Mouse (Mus musculus): ENCODE data around the gene Anks3. TPM values are rescaled to one million over a fixed set of nuclear protein-coding genes. Genes with fewer than 3 reads are reported as not detected.

Gene Anks3
- total and polyA plus RNA-seq, 3 experiments = 27.1 to 33.9 TPM; not detected in 1

- DNase-seq (ENCODE audit: low read depth, low spot score) = no peak
- Histone ChIP-seq H3K79me2 (ENCODE audit: control insufficient read depth, insufficient read depth, low read length, poor library complexity) (no peaks in the 10 kb centered on the region), H3K27ac (ENCODE audit: control insufficient read depth, low read depth, low read length) (no peak overlapping the region), H3K9me3 (replicated peaks; ENCODE audit: insufficient read depth, low read length) (no peaks in the 10 kb centered on the region), H3K9ac (ENCODE audit: control insufficient read depth, low read depth, low read length, poor library complexity, severe bottlenecking) (no peak overlapping the region), H3K4me1 (ENCODE audit: control insufficient read depth in 1 of 2, insufficient read depth in 2 of 2, low read length in 2 of 2) (no peaks in the 10 kb centered on the region), H3K4me3 (ENCODE audit: control insufficient read depth in 1 of 2, insufficient read depth in 1 of 2, low read depth in 2 of 2, low read length in 2 of 2) (no peak overlapping the region), H3K27me3 (ENCODE audit: control insufficient read depth in 1 of 2, insufficient read depth in 2 of 2, low read length in 2 of 2) (no peaks in the 10 kb centered on the region), H3K36me3 (ENCODE audit: control insufficient read depth in 1 of 2, insufficient read depth in 2 of 2, low read length in 2 of 2) (no peaks in the 10 kb centered on the region)
- TF ChIP-seq ELF1 (IDR thresholded peaks at IDR 0.05; ENCODE audit: low read depth, low read length) (no peak), MYB (IDR thresholded peaks at IDR 0.05; ENCODE audit: low read depth, low read length) (no peak), ZKSCAN1 (IDR thresholded peaks at IDR 0.05; ENCODE audit: low read depth, low read length) (no peak), TCF12 (IDR thresholded peaks at IDR 0.05; ENCODE audit: low read depth, low read length) (no peak), POLR2A (IDR thresholded peaks at IDR 0.05; ENCODE audit: control insufficient read depth in 1 of 2, insufficient read depth in 1 of 2, low read depth in 1 of 2, low read length in 2 of 2, poor library complexity in 1 of 2) (no peak), GABPA (IDR thresholded peaks at IDR 0.05; ENCODE audit: low read depth, low read length) (no peak), ZMIZ1 (IDR thresholded peaks at IDR 0.05; ENCODE audit: low read depth, low read length) (no peak)
These were observed 7.6 kb upstream of the Anks3 start for GRCm38 (mm10) chr16:4971626-4972025.

DNA sequence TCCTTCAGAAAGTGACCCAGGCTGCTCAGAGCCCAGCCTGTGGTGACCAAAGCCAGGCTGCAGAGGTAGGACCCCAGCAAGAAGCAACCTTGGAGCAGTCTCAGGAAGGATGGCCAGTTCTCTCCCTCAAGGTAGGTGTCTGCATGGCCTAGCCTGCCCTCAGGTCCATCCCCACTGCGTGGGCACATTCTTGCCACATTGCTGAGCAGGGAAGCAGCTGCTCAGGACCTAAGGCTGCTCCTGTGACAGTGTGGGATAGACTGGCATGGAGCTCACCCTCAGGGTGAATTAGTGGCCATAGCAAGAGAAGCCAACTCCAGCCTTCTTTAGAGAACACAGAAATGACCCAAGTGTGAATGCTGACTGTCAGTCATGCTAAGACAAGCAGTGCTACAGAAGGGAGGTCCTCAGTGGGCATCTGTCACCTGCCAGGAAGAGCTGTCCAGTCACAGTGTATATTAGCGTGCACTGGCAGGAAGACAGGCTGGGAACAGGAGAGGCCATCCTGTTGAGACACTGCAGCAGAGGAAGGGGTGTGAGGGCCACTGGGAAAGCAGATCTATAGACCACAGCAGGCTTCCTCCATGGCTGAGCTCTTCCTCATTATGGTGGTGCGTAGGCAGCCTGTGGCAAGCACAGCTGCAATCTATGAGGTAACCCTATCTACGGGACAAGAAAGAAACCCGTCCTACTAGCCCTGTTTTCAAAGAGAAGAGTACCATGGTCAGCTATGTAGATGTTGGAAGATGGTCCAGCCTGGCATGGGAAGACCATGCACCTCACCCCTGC lies 5.2 kb upstream of the Anks3 start:
- TF ChIP-seq ZC3H11A (IDR thresholded peaks at IDR 0.05; ENCODE audit: low read depth, low read length) (no peak), ZKSCAN1 (IDR thresholded peaks at IDR 0.05; ENCODE audit: low read depth, low read length) (no peak), NRF1 (IDR thresholded peaks at IDR 0.05; ENCODE audit: insufficient read depth, low read depth, low read length, poor library complexity, severe bottlenecking) (no peak), BHLHE40 (IDR thresholded peaks at IDR 0.05; ENCODE audit: borderline replicate concordance, low read depth, low read length) (no peak), EP300 (IDR thresholded peaks at IDR 0.05; ENCODE audit: low read depth in 1 of 2, low read length in 2 of 2) (no peak), ZMIZ1 (IDR thresholded peaks at IDR 0.05; ENCODE audit: low read depth, low read length) (no peak), RAD21 (IDR thresholded peaks at IDR 0.05; ENCODE audit: low read depth, low read length) (no peak), TBP (IDR thresholded peaks at IDR 0.05; ENCODE audit: low read depth, low read length) (no peak), MXI1 (IDR thresholded peaks at IDR 0.05; ENCODE audit: low read depth, low read length) (no peak), RCOR1 (IDR thresholded peaks at IDR 0.05; ENCODE audit: low read depth, low read length) (no peak), NELFE (IDR thresholded peaks at IDR 0.05; ENCODE audit: low read depth, low read length) (no peak), E2F4 (IDR thresholded peaks at IDR 0.05; ENCODE audit: borderline replicate concordance, low read depth, low read length) (no peak), POLR2AphosphoS2 (IDR thresholded peaks at IDR 0.05; ENCODE audit: low read length) (no peak), KAT2A (conservative IDR thresholded peaks at IDR 0.05; ENCODE audit: low read depth, low read length) (no peak), SIN3A (IDR thresholded peaks at IDR 0.05; ENCODE audit: low read length) (no peak), POLR2AphosphoS5 (IDR thresholded peaks at IDR 0.05; ENCODE audit: borderline replicate concordance, low read depth, low read length) (no peak)
- DNase-seq (ENCODE audit: low read depth, low spot score) = no peak
- Histone ChIP-seq H3K9me3 (replicated peaks; ENCODE audit: insufficient read depth, low read length) (no peaks in the 10 kb centered on the region), H3K79me2 (ENCODE audit: control insufficient read depth, insufficient read depth, low read length, poor library complexity) (peaks cover under 1% of the 10 kb centered on the region; the same call in 1 of the 2 replicates), H3K27me3 (ENCODE audit: control insufficient read depth in 1 of 2, insufficient read depth in 2 of 2, low read length in 2 of 2) (no peaks in the 10 kb centered on the region), H3K4me3 (ENCODE audit: control insufficient read depth in 1 of 2, insufficient read depth in 1 of 2, low read depth in 2 of 2, low read length in 2 of 2) (no peak overlapping the region), H3K27ac (ENCODE audit: control insufficient read depth, low read depth, low read length) (no peak overlapping the region), H3K4me1 (ENCODE audit: control insufficient read depth in 1 of 2, insufficient read depth in 2 of 2, low read length in 2 of 2) (peaks cover 0 to 7% of the 10 kb centered on the region in 2 experiments; a peak in 1 of 4 replicates), H3K9ac (ENCODE audit: control insufficient read depth, low read depth, low read length, poor library complexity, severe bottlenecking) (no peak overlapping the region), H3K36me3 (ENCODE audit: control insufficient read depth in 1 of 2, insufficient read depth in 2 of 2, low read length in 2 of 2) (peaks cover 0 to 2% of the 10 kb centered on the region in 2 experiments; a peak in 1 of 4 replicates)
